Mouse (Mus musculus) stomach, embryonic 14.5 days (tissue): ENCODE data around the gene Adgrb3. TPM values are rescaled to one million over a fixed set of nuclear protein-coding genes. Genes with fewer than 3 reads are reported as not detected.

ENCODE experiments used
- ATAC-seq: fragments of 200-750 bp; cut with Nextera tagmentation; 2 replicates; pipeline ENCODE4 v1.8.0; 2017; ENCODE audit warnings: low read depth, moderate TSS enrichment; ENCODE audit not compliant: insufficient number of reproducible peaks, insufficient read depth, low FRiP score
- H3K27ac ChIP-seq: fragments of 300-500 bp; sonication (generic); 2 replicates; pipeline ENCODE4 v1.5.1; 2014; ENCODE audit warnings: mild to moderate bottlenecking, low read length, moderate library complexity, mixed read lengths
- H3K27me3 ChIP-seq: fragments of 300-500 bp; sonication (generic); 2 replicates; pipeline ENCODE4 v1.6.1; 2014; ENCODE audit warnings: low read length, control low read depth, mixed read lengths; ENCODE audit not compliant: control insufficient read depth, insufficient read depth
- H3K36me3 ChIP-seq: fragments of 300-500 bp; sonication (generic); 2 replicates; pipeline ENCODE4 v1.6.1; 2014; ENCODE audit warnings: mild to moderate bottlenecking, control low read depth, low read length, moderate library complexity, mixed read lengths; ENCODE audit not compliant: control insufficient read depth, insufficient read depth
- H3K4me1 ChIP-seq: fragments of 300-500 bp; sonication (generic); 2 replicates; pipeline ENCODE4 v1.6.1; 2014; ENCODE audit warnings: low read length, control low read depth, mixed read lengths; ENCODE audit not compliant: control insufficient read depth, insufficient read depth
- H3K4me2 ChIP-seq: fragments of 300-500 bp; sonication (generic); replicated peaks from 2 replicates; pipeline ENCODE4 v1.6.1; 2014; ENCODE audit warnings: low read depth, low read length, control low read depth
- H3K4me3 ChIP-seq: fragments of 300-500 bp; sonication (generic); 2 replicates; pipeline ENCODE4 v1.5.1; 2014; ENCODE audit warnings: low read depth, low read length, control low read depth
- H3K9ac ChIP-seq: fragments of 300-500 bp; sonication (generic); replicated peaks from 2 replicates; pipeline ENCODE4 v1.6.1; 2014; ENCODE audit warnings: low read depth, mild to moderate bottlenecking, control low read depth, low read length, moderate library complexity, mixed read lengths
- H3K9me3 ChIP-seq: fragments of 300-500 bp; sonication (generic); 2 replicates; pipeline ENCODE4 v1.6.1; 2016; ENCODE audit warnings: low read depth, low read length, control low read depth; ENCODE audit not compliant: control insufficient read depth
- WGBS: fragments of 180-500 bp; shearing (Covaris S2); extraction: QIAGEN DNeasy Blood & Tissue Kit; methylation state at CpG from one replicate; pipeline ENCODE4 v1.1.7; 2014; 5-methylcytosine and 5-hydroxymethylcytosine counted together
- polyA plus RNA-seq: library from polyadenylated mRNA; unstranded; fragments of >200 nt; fragmentation: Nextera tagmentation; extraction: Ambion mirVana; gene quantifications from 2 replicates; pipeline ENCODE4 v1.2.1, GENCODE M21; 2014

Gene Adgrb3
- polyA plus RNA-seq, 1 experiment from 2014 or later, result 5.6 TPM

DNA sequence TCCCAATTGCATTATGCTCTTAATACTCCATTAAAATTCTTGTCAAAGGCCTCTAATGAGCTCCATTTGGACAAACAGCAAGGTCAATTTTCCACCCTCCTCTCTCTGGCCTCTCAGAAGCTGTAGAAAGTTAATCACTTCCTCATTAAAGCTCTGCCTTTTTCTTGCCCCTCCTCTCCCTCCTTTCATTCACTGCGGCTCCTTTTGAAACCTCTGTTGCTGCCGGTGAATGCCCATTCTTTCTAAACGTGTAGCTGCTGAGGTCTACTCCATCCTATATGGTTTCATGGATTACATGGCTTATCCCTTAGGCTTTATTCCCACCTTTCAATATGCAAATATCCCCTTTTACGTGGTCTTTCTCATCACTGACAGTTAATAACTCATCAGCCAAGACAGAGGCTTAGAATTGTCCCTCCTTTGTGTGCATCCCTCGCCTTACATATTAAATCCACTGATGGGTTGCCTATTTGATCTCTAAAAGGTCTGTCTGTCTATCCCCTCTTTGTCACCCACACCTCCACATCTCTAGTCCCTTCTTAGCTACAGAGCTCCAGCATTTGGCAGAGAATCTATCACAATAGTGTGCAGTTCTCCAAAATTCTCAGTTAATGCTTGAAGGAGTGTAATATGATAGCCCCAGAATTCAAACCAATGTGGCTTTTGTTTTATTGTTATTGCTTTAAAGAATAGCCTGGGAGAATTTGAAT lies 741.3 kb downstream of the Adgrb3 start:
- H3K4me2 ChIP-seq, result no peak overlapping the region
- no peaks in the 10 kb centered on the region for H3K27me3 ChIP-seq
- 59% methylated on average over 5 of the region's 5 CpGs for WGBS
- H3K4me1 ChIP-seq, result 0 out of 2 replicates have a peak, but pooled peaks cover 4% of the 10 kb centered on the region
- no peak for ATAC-seq
- no peak overlapping the region for H3K27ac ChIP-seq
- H3K36me3 ChIP-seq, result no peaks in the 10 kb centered on the region
- H3K9ac ChIP-seq, result no peak overlapping the region
- no peak overlapping the region for H3K4me3 ChIP-seq
- H3K9me3 ChIP-seq, result no peaks in the 10 kb centered on the region

DNA sequence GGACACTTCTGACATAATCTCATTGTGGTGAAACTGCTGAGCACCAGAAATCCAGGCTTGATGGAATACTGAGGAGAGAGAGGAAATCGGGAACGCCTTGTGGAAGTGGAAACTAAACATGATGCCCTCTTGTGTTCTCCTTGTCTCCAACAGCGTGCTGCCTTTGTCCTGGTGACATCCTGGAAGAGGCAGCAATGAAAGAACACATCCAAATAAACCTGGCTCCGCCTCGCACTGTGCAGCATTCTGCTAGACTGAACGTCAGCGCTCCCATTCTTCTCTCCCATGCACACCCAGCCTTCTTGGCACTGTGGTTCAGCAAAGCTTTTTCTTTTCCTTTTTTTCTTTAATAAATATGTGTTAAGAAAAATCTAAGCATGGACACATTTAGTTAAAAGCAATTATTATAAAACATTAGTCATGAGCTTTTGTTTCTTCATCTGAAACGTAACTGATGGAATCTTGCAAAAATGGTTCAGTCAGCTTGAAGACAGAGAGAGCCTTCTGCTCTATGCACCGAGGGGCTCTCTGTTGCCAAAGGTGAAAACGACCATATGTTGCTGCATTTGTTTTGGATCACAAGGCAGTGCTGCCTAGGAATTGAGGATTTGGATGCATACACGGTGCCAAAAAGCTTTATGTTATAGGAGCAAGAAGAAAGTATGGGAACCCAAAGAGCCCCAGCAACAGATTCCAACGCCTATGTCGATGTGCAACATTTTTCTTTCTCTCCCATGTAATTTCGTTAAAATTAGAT lies 743.7 kb downstream of the Adgrb3 start:
- ATAC-seq, result no peak
- Histone ChIP-seq H3K4me2 (no peak overlapping the region), H3K9me3 (no peaks in the 10 kb centered on the region), H3K4me1 (0 out of 2 replicates have a peak, but pooled peaks cover 4% of the 10 kb centered on the region), H3K27ac (peak overlapping the region; percentile 33; the same call in 1 of the 2 replicates), H3K27me3 (no peaks in the 10 kb centered on the region), H3K36me3 (no peaks in the 10 kb centered on the region), H3K9ac (no peak overlapping the region), H3K4me3 (no peak overlapping the region)
- 68% methylated on average over 14 of the region's 14 CpGs for WGBS

DNA sequence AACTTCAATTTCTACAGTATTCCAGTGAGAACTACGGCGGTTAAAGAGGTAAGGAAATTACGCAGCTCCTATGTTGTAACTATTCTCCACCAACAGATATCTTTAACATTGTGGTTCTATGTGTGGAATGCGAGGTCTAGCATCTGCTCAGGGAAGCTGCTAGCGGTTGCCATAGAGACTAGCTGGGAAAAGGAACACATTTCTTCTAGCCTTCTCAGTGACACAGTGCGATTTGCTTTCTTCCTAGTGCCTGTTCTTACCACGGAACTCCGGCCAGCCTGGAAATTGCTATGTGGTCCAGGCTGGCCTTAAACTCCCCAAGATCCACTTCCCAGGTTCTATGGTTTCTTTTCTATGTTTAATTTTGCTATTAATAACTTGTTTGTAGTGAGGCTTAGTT lies 747.1 kb downstream of the Adgrb3 start:
- ATAC-seq, result no peak
- Histone ChIP-seq H3K4me1 (0 out of 2 replicates have a peak, but pooled peaks cover 4% of the 10 kb centered on the region), H3K4me2 (no peak overlapping the region), H3K9ac (no peak overlapping the region), H3K36me3 (no peaks in the 10 kb centered on the region), H3K27me3 (no peaks in the 10 kb centered on the region), H3K27ac (no peak overlapping the region), H3K4me3 (no peak overlapping the region), H3K9me3 (no peaks in the 10 kb centered on the region)
- WGBS, result 78% methylated on average over 8 of the region's 8 CpGs

DNA sequence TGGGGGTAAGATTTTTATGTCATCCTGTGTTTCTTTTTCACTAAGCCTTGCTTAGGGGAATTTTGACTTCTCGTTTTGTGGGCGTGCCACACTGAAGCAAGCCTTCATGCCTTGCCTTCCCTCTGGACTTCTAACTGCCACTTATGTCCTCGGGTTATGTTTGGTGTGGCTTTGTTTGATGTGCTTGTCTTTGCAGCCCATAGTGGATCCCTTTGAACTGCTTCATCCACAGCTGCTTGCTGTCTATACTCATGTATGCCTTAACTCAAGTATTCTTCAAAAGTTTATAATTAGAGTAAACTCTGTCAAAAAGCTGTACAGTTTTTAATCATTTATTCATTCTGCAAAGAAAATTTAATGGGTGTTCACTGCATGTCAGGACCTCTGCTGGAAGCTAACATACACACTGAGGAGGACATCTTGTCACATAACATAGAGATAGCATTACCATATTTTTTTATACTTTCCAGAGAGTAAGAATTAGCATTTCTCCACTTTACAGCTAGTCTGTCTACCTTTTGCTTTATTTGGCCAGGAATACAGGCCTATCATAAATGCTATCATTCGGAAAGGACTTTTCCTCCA lies 748.1 kb downstream of the Adgrb3 start:
- Histone ChIP-seq H3K9ac (no peak overlapping the region), H3K27me3 (no peaks in the 10 kb centered on the region), H3K4me1 (0 out of 2 replicates have a peak, but pooled peaks cover 4% of the 10 kb centered on the region), H3K27ac (no peak overlapping the region), H3K4me2 (no peak overlapping the region), H3K4me3 (no peak overlapping the region), H3K36me3 (no peaks in the 10 kb centered on the region), H3K9me3 (no peaks in the 10 kb centered on the region)
- WGBS, result 34% methylated on average over 4 of the region's 4 CpGs
- ATAC-seq, result no peak

DNA sequence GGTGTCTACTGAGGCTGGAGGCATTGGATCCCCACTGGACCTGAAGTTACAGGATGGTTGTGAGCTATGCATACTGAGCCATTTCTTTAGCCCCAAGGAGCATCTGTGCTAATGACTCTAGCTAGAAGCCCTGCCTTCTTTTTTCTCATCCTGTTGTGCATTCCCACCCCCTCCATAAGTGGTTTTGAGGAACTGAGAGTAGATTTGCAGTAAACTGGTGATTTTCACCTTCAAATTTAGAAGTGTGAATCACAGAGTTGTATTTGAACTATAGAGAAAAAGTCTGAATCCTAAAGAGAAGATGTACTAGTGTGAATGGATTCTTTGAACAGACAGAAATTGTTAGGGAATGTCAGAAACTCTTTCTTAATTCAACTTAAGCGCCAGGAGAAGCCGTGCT lies 750.1 kb downstream of the Adgrb3 start:
- Histone ChIP-seq H3K27ac (no peak overlapping the region), H3K4me1 (no peaks in the 10 kb centered on the region), H3K4me2 (no peak overlapping the region), H3K9ac (no peak overlapping the region), H3K4me3 (no peak overlapping the region), H3K27me3 (no peaks in the 10 kb centered on the region), H3K36me3 (no peaks in the 10 kb centered on the region), H3K9me3 (no peaks in the 10 kb centered on the region)
- no peak for ATAC-seq
- 92% methylated on average over 2 of the region's 2 CpGs for WGBS

DNA sequence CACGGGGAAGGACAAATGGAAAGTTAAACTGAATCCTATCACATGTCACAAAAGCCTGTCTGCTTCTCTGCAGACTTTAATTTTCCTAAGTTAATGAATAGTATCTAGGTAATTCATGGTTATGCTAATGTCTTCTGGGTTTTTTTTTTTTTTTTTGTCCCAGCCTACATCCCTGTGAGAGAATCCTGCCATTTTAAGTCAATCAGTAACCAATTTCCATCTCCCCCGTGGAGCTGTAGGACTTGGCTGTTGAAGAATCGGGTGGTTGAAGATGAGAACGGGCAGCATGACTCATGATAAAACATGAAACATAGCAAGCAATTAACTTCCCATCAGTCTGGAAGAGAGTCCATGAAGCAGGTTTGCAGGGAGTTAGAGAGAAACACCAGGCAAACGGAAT lies 753.6 kb downstream of the Adgrb3 start:
- no peak for ATAC-seq
- Histone ChIP-seq H3K27me3 (no peaks in the 10 kb centered on the region), H3K36me3 (no peaks in the 10 kb centered on the region), H3K4me1 (no peaks in the 10 kb centered on the region), H3K9me3 (no peaks in the 10 kb centered on the region), H3K4me2 (no peak overlapping the region), H3K9ac (no peak overlapping the region), H3K4me3 (no peak overlapping the region), H3K27ac (no peak overlapping the region)
- 71% methylated on average over 5 of the region's 5 CpGs for WGBS

DNA sequence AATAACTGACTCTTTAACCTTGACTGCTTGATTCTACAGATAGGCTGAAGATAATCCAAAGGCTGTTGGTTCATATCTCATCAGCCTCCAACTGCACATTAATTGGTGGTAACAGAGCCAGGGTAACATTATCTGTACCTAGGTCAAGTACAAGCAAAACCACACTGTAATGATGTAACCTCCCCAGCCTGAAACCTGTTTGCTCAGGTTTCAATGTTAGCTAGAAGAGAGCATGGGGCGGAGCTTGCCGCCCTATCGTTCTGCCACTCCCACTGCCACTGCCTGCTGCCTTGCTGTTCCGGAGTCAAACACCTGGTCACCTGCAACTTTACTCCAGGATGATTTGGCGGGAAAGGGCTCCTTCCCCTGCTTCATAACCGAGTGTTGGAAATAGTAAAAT lies 765.5 kb downstream of the Adgrb3 start:
- Histone ChIP-seq H3K36me3 (no peaks in the 10 kb centered on the region), H3K27ac (no peak overlapping the region), H3K4me2 (no peak overlapping the region; the same call in 1 of the 2 replicates), H3K4me3 (no peak overlapping the region), H3K9ac (no peak overlapping the region), H3K9me3 (no peaks in the 10 kb centered on the region), H3K27me3 (no peaks in the 10 kb centered on the region), H3K4me1 (no peaks in the 10 kb centered on the region)
- 18% methylated on average over 6 of the region's 6 CpGs for WGBS
- ATAC-seq, result peak; percentile 65; the same call in 1 of the 2 replicates

DNA sequence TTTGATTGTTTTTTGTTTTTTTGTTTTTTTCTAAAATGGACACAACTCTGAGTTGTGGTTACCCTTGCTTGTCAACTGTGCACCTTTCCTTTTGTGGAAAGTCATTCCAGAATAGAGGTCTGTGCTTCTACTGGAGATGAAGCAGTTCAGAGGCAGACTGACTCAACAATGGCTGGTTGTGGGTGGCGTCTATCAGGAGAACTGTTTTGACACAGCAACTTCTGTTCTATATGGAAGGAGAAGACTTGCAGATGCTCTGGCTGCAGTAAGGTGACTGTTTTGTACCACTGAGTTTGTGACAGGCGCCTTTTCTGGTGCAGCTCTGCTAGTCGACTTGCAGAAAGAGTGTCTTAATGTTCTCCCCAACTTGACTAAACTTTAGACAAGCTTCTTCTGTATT lies 768.6 kb downstream of the Adgrb3 start:
- H3K9ac ChIP-seq, result no peak overlapping the region
- H3K27ac ChIP-seq, result no peak overlapping the region
- no peak for ATAC-seq
- H3K36me3 ChIP-seq, result no peaks in the 10 kb centered on the region
- no peaks in the 10 kb centered on the region for H3K9me3 ChIP-seq
- H3K4me1 ChIP-seq, result no peaks in the 10 kb centered on the region
- H3K4me2 ChIP-seq, result no peak overlapping the region
- WGBS, result 76% methylated on average over 3 of the region's 3 CpGs
- H3K27me3 ChIP-seq, result no peaks in the 10 kb centered on the region
- H3K4me3 ChIP-seq, result no peak overlapping the region
